Mouse (Mus musculus) testis, postnatal 14 days (tissue): ENCODE measurements around the gene Cpsf7.
"Not testable (repeated sequence)": the region's sequence is repeated elsewhere in the genome, so short reads cannot be mapped to it uniquely, and the experiment has no call there.

Experiments used
- DNase-seq: peaks from one replicate; pipeline ENCODE4 v3.0.0; 2021; ENCODE audit warnings: low spot score

Cpsf7 gene

DNA sequence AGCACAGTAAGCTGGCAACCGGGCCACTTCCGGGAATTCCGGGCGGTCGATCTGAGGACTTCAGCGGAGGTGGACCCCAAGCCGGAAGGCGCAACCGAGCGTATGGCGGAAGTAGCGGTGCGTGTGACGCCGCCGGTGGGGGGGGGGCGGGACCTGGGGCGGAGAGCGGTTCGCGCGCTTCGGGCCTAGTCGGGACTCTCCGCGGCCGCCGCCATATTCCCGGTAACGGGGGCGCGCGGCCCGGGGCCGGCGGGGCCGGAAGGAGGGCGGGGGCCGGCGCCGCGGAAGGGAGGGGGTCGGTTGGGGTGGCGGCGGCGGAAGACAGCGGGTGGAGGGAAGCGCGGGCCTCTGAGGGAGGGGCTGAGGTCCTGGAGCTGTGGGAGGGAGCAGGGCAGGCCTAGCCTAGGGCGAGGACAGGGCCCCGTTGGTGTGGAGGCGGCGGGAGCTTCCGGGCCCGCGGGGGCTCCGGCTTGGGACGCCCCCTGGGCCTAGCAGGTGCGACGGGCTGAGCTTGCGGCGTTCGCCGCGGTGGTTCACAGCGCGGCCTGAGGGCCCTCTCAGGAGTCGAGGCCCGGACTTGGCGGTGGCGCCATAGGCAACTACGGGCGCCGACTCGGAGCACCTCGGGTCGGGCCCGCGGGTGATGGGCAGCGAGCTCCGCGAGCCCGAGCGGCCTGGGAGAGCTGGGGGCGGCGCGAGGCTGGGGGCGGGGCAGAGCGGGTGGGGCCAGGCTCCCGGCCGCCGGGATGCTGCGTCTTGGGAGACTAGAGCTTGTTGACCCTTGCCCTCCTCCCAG lies at the start of gene Cpsf7:
Gene Cpsf7, plus strand, starts transcription at position 161 of the 796 bp plus-strand sequence.
- DNase-seq = peak; percentile 93

DNA sequence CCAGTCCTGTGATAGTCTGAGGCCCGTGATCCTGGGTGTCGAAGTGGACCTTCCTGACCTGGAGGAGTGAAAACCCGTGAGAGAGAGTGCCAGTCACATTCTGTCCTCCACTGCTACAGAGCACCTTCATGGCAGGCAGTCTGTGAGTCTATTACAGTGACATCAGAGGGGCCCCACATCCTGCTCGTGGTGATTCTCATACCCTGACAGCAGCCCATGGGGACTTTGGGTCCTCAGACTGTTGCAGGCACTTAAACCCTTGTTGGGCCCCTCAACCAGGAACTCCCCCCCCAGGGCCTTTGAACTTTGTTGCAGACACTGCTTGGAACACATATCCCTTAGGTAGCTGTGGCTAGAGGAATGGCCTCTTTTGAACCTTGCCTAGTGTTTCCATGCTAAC lies 45.5 kb upstream of the Cpsf7 start:
- DNase-seq = no peak

DNA sequence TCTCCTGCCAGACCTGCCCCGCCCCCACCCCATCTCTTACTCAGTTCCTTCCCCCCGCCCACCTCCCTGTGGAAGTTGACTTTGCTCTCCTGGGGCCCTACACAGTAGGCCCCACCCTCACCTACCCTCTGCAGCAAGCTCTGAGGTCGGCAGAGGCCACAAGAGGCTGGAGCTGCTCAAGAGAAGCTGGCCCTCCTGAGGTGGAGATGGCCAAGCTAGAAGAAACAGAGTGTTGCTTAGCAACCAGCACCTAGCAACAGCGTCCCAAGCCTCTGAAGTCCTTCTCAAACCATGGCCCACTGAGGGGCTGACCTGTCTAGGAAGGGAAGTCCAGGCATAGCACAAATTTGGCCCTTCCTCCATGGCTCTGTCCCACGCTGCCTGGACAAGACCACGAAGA lies 42.4 kb upstream of the Cpsf7 start, which contains the start of gene Ppp1r32:
Gene Ppp1r32, minus strand, starts transcription at position 226 of the 400 bp plus-strand sequence.
- peak; percentile 41 for DNase-seq

DNA sequence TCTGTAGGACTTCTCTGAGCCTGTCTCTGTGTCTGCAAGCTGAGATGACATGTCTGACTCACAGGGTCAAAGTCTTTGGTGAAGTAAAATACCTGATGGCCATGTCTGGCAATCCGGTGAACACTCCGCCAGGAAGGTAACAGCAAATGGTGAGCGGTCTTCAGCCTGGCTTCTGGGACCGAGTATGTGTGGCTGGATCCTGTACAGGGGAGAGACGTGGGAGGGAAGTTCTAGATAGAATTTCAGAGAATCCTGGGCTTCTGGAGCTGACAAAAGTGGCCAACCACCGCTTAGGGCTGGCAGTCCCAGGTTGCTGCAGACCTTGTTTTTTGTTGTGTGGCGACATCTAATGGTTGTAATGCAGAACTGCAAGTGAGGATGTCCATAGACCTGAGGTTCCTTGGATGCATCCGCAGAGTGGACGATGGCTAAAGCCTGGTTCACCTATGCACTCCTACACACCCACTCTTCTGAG lies 38.8 kb upstream of the Cpsf7 start:
- DNase-seq = peak; percentile 38

DNA sequence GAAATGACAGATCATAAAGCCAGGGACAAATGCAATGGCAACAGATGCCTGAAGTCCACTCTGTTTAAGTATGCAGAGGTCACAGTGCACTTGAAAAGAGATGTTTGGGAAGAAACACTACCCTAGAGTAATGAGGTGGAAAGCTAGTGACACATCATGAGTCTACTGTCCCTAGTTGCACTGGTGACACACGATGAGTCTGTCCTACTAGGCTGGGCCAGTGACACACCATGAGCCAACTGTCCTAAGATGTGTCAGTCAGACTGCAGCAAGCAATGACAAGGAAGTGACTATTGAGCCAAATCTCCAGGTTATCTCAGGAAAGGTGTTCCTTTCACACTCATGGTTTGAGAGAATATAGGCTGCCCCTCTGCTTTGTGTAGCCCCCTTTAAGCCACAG lies 29.4 kb upstream of the Cpsf7 start:
- DNase-seq = no peak

DNA sequence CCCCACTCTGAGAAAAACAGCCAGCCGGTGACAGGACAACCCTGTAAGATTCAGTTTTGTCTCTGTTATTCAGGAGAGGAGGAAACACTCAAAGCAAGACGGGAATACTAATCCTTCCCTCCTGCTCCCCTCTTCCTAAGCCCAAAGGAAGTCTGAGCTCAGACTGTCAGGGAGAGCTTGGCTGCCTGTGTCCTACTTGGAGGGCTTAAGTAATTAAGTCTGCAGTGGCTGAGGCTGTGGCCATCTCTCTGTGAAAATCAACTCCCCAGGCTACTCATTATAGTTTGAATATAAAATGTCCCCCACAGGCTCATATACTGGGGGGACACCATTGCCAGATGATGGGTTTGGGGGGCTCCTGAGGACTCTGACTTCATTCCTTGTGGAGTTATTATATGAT lies 28.1 kb upstream of the Cpsf7 start:
- no peak for DNase-seq

DNA sequence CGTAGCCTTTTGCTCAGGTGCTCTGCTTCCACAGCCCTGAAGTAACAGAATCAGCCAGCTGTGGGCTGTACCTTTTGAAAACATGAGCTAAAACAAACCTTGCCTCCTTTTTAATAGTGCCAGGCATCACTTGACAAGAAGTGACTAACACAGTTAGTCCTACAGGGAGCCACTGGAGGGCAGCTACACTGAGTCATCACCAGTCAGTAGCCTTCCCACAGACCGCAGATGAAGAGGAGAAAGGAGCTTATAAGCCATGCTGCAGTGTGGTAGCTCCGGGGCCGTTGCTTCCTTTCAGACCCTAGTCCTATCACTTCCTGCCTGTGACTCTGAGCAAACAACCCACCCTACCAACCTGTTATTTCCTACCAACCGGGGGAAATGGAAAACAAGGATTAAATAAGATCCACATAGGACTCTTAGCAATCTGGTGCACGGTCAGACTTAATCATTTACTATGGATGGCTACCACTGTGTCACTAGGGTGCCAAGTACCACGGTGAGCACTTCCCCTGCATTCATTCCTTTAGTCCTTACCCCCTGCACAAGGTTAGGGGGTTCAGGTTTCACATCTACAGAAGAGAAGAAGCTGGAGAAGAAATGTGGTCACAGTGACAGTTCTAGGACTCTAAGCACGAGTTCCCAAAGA lies 27.4 kb upstream of the Cpsf7 start:
- DNase-seq = no peak

DNA sequence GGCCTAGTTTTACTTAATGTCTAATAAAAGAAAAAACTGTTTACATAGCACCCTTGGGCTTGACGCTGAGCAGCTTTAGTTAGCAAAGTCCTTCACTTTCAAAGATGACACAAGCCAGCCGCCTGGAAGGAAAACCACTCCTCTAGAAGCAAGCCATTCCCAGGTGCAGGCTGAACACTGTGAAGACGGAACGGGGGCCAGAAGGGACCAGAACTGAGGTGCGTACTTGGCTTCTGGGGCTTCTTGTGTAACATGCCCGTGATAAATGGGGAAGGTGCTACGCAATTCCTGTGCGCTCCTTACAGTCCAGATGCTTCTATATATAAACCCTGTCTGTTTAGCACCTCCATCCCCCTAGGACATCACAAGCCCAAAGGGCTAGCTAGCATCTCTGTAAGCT lies 24.5 kb upstream of the Cpsf7 start:
- no peak for DNase-seq

DNA sequence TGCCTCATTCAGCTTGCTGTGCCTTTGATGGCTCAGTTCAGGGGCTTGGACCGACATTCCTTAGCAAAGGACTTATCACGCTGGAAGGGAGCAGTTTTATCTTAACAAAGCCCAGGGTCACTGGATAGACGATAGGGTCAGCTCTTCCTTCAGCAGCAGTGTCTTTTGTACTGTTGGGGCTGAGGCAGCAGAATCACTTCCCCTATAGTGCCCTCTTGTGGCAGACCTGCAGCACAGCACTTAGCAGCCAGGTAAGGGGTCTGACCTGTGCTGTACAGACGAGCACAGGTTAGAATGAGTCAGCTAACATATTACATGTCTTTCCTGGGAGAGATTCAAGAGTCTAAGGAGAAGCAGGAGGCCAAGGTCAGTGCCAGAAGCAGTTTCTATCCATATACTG lies 22.5 kb upstream of the Cpsf7 start:
- DNase-seq = no peak

DNA sequence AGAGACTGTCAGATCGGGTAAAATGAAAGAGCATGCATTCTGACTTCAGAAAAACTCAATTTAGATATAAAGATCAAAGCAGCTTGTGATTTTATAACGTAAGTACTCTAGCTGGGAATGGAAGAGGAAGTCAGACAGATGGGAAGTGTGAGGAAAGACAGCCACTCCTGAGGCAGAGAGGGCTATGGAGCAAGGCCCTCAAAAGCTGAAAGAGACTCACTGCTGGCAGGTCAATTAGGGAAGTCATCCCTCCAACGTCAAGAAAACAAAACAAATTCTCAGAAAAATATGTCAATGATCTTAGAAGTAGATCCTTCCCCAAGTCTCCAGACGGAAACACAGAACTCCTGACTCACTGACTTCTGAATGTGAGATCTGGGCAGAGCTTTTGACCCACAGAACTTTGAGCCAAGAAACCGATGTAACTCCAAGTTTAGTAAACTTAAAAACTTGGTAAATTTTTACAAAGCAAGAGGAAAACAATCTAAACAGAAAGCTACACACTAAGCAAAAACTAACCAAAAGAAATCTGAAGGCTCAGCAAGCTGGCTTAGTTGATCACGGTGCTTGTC lies 14.2 kb upstream of the Cpsf7 start:
- DNase-seq = no peak

DNA sequence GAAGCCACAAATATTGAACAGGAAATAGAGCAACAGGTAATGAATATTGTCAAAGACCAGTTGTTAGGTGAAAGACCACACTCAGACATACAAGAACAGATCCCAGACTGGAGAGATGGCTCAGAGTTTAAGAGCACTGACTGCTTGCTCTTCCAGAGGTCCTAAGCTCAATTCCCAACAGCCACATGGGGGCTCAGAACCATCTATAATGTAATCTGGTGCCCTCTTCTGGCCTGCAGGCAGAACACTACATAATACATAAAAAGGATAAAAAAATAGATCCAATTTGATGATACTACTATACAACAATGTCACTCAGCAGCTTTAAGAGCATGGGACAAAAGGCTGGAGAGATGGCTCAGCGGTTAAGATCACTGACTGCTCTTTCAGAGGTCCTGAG lies 4.7 kb upstream of the Cpsf7 start:
- no peak for DNase-seq

DNA sequence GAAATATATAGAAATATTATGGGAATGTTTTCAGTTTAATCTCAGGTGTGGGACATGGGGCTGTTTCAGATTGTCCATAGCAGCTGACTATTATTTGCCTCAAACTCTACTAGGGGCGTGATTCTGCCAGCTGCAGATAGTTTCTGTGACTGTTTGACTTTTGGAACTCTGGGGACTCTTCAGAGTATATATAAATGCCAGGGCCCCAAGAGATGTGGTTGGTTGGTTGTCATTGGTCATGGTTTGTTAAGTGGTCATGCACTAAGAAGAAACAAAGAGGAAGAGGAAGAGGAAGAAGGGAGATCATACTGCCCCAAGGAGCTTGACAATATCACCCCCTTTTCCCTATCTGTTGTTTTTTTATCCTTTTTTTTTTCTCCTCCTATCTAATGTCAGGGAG lies 3.1 kb upstream of the Cpsf7 start:
- no peak for DNase-seq

DNA sequence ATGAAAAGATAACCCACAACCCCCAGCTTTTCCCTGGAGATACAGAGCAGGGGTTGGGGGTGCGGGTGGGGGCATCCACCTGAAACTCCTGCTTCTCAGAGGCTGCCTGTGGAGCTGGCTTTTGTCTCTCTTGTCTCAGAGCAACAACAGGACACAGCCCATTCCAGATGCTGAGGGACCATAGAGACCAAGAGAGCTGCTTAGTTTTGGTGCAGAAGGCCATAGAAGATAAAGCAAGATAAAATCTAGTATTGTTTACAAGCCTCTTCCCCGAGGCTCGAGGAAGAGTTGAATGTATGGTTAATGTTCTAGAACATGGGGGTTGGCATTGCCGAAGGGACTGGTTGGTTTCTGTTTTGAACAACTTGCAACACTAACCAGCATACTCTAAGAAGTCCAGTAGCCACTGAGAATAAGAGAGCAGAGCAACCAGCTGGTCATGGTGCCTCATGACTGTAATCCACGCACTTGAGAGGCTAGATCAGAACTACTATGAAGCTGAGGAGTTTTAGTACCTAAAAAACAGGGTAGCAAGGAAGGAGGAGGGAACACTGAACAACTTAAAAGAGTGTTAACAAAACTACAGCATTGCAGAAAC lies 1.5 kb upstream of the Cpsf7 start:
- no peak for DNase-seq

DNA sequence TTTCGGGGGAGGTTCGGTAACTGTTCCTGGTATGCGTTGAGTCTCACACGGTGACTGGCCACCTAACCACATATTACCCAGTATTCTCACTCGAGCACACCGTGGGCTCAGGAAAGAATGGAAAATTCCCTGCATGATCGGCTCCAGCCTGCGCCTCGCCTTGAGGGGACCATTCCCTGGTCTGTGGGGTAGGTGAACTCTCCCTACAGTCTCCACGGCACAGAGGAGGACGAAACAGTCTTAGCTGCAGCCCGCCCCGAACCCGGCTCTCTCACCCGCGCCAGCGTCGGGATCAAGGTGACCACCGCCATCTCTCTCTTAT lies 321 bp upstream of the Cpsf7 start:
- DNase-seq = no peak

DNA sequence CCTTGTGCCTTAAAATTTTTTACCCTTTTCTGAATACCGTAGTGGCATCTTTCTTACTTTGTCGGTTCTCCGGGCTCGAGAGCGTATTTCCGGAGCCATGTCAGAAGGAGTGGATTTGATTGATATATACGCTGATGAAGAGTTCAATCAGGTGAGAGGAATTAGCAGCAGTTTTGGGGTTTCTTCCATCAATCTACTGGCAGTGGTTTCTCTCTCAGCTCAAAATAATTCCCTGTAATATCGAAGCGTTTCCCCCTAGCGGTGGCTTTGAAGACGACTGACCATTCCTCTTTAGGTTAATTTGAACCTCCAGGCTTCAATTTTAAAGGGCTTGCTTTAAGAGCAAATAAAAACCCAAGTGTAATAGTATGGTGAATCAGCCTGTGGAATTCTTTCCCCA lies 844 bp downstream of the Cpsf7 start, which contains the start of gene Sdhaf2:
Gene Sdhaf2, minus strand, starts transcription at position 233 of the 400 bp plus-strand sequence.
- DNase-seq = no peak

DNA sequence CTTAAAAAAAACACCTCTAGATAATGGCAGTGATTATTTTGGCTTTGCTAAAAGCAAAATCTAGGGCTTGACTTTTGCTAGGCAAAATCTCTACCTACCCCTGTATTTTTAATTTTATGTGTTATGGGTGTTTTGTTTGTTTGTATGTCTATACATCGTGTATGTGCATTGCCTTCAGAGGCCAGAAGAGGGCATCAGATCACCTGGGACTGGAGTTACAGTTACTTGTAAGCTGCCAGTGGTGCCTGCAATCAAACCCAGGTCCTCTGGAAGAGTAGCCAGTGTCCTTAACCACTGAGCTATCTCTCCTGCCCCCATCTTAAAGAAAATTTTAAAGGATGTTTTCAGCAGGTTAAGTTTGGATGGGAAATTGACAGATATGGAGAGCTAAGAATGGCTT lies 5.0 kb downstream of the Cpsf7 start:
- no peak for DNase-seq

DNA sequence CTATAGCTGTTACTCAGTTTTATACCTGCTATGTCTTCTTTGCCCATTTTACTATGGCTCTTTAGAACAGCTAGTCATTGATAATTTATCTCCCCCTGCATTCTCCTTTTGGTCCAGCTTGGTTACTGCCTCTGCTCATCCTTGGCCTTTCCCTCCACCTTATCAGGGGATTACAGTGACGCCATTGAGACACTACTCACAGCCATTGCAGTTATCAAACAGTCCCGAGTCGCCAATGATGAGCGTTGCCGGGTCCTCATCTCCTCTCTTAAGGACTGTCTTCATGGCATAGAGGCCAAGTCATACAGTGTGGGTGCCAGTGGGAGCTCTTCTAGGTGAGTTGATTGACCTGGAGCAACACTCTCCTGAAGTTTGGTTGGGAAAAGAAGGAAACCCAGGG lies 14.4 kb downstream of the Cpsf7 start:
- no peak for DNase-seq

DNA sequence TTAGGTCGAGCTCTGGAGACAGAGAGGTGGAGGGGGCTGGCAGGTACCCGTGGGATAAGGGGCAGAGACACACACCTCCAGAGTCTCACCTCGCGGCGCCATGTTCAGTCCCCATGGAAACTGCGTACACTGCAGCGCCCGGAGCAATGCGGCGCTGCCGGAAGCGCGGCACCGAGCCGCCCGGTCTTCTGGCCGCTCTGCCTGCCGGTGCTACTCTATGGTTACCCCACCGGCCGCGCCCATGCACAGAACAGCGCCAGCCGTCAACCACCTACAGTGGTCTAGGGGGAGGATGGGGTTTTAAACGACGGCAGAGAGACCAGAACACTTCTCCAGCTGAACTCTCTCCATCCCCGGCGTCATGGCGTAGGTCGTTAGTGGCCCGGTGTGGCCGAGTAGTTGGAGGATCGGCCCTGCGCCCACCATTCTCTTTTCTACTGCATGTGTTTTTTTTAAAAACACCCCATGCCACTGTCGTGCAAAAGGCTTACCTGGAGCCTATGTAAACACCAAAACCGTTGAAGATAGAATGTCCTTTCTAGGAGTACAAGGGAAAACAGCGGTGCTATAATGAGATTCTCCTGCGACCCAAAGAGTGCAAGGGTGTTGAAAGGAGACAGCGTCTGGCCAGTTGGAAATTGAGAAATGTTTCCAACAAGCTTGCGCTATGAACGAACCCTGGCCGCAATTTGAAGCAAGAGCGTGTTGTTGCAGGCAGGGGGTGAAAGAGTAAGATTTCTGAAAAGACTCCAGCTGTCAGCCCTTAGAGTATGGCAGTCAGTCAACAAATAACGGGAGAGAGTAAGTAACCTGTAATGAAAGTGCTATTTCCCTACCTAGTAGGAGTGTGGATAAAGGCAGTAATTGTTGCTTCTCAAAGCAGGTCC lies 30.8 kb downstream of the Cpsf7 start, which contains the start of gene Tmem216:
Gene Tmem216, minus strand, starts transcription at position 615 of the 887 bp plus-strand sequence.
- peak; percentile 85 for DNase-seq

DNA sequence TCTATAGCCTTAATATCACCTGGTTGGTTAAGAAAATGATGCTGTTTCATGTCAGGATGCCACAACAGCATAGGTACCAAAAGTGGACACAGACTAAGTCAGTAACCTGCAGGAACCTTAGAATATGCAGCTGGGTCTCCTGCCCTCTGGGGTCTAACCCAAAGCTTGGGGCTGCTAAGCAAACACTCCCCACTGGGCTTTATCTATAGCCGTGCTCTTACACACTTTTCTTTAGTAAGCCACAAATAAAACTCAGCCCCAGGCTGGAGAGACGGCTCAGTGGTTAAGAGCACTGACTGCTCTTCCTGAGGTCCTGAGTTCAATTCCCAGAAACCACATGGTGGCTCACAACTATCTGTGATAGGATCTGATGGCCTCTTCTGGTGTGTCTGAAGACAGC lies 31.9 kb downstream of the Cpsf7 start:
- DNase-seq = no peak

DNA sequence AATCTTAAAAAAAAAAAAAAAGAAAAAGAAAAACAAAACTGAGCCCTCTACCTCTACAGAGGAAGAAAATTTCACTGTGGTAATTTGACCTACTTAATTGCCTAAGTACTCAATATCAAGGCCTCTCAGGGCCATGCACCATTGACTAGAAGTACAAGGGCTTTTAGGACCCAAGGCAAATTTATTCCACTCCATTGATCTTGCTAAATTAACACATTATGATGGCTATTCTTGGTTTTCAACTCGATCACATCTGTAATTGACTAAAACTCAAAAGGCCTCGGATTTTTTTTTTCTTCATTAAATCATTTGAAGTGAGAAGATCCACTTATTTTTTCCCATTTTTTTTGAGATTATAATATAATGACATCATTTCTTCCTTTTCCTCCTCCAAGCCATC lies 32.4 kb downstream of the Cpsf7 start:
- no peak for DNase-seq

DNA sequence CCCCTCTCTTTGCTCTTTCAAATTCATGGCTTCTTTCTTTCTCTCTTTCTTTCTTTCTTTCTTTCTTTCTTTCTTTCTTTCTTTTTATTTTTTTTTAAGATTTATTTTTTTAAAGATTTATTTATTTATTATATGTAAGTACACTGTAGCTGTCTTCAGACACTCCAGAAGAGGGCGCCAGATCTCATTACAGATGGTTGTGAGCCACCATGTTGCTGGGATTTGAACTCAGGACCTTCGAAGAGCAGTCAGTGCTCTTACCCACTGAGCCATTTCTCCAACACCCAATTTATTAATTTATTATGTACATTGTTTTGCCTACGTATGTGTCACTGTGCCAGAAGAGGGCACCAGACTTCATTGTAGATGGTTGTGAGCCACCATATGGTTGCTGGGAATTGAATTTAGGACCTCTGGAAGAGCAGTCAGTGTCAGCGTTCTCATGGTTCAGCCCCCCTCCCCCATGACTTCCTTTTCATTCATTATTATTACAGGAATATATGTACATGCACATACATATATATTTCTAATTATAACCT lies 32.8 kb downstream of the Cpsf7 start:
- not testable (repeated sequence) for DNase-seq
